Mouse (Mus musculus) MEL (cell line): ENCODE results near the gene Ermn.

Source experiments
- BHLHE40 ChIP-seq: IDR thresholded peaks from 2 replicates; pipeline ENCODE4 v1.6.1; 2012; ENCODE audit warnings: low read depth, mild to moderate bottlenecking, inconsistent platforms, low read length, improper control_type of control experiment, borderline replicate concordance
- CTCF ChIP-seq, 3 experiments: IDR thresholded peaks in 2 of 3; conservative IDR thresholded peaks in 1 of 3; 2 replicates each; pipeline ENCODE4 v1.5.1; 2011 to 2012; ENCODE audit warnings: low read length in 3 of 3, low read depth in 2 of 3, mild to moderate bottlenecking in 2 of 3, improper control_type of control experiment in 1 of 3, inconsistent platforms in 1 of 3, mixed read lengths in 1 of 3, moderate library complexity in 1 of 3; ENCODE audit not compliant: control insufficient read depth in 1 of 3, insufficient read depth in 1 of 3, poor library complexity in 1 of 3, severe bottlenecking in 1 of 3
- EP300 ChIP-seq, 2 experiments: IDR thresholded peaks; 2 replicates each; pipeline ENCODE4 v1.6.1; 2011; ENCODE audit warnings: improper control_type of control experiment in 2 of 2, low read length in 2 of 2, low read depth in 1 of 2, mild to moderate bottlenecking in 1 of 2
- HCFC1 ChIP-seq: IDR thresholded peaks from 2 replicates; pipeline ENCODE4 v1.6.1; 2012; ENCODE audit warnings: low read depth, mild to moderate bottlenecking, inconsistent platforms, low read length, improper control_type of control experiment, moderate library complexity
- MAX ChIP-seq: IDR thresholded peaks from 2 replicates; pipeline ENCODE4 v1.6.1; 2011; ENCODE audit warnings: low read length, improper control_type of control experiment
- POLR2A ChIP-seq, 2 experiments: IDR thresholded peaks; 2 replicates each; pipeline ENCODE4 v1.6.1; 2011 to 2012; ENCODE audit warnings: low read length in 2 of 2, mild to moderate bottlenecking in 2 of 2, control low read depth in 1 of 2, improper control_type of control experiment in 1 of 2, low read depth in 1 of 2, moderate library complexity in 1 of 2; ENCODE audit not compliant: control insufficient read depth in 1 of 2, insufficient read depth in 1 of 2, poor library complexity in 1 of 2
- POLR2AphosphoS2 ChIP-seq: IDR thresholded peaks from 2 replicates; pipeline ENCODE4 v1.6.1; 2011; ENCODE audit warnings: low read length, improper control_type of control experiment

DNA sequence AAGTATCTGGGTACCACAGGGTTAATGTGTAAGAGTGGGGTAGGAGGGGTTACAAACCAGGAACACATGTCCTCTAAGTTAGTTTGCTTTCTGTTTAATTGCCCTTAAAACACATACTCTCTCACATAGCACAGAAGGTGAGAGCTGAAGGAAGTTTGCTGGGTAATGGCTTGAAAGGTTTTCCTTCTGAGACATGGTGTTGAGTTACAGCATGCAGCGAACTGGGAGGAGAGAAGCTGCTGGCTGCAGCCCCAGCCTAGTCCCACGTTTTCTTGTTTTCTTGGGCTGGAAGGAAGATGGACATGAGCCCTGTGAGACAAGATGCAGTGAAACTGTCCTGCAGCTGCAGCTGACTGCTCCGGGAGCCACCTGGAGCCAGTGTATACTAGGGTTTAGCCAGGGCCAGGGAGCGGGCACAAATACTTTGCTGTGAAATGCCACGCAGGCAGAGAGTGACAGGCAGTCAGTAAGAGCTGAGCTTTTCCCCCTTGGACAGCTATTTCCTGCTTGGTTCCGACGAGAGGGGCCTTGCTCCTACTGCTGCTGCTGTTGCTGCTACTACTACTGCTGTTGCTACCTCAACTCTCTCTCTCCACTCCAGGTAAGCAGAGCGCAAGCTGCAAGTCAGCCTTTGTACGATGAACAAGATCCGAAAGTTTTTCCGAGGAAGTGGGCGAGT lies 54.8 kb downstream of the Ermn start, which contains the start of gene Galnt5:
- TF ChIP-seq HCFC1 = no peak
- TF ChIP-seq CTCF (IDR thresholded peaks at IDR 0.05 in 2 of 3, conservative IDR thresholded peaks at IDR 0.05 in 1 of 3; ENCODE audit: control insufficient read depth in 1 of 3, insufficient read depth in 1 of 3, low read depth in 2 of 3, low read length in 3 of 3, poor library complexity in 1 of 3, severe bottlenecking in 1 of 3) = no peak
- no peak for TF ChIP-seq EP300 (IDR thresholded peaks at IDR 0.05; ENCODE audit: low read depth in 1 of 2, low read length in 2 of 2)
- TF ChIP-seq POLR2AphosphoS2 = no peak
- no peak for TF ChIP-seq POLR2A (IDR thresholded peaks at IDR 0.05; ENCODE audit: control insufficient read depth in 1 of 2, insufficient read depth in 1 of 2, low read depth in 1 of 2, low read length in 2 of 2, poor library complexity in 1 of 2)
- no peak for TF ChIP-seq MAX
- no peak for TF ChIP-seq BHLHE40
